Mouse (Mus musculus): ENCODE results near the gene Tbc1d17. TPM values are rescaled to one million over a fixed set of nuclear protein-coding genes. Genes with fewer than 3 reads are reported as not detected.

Tbc1d17 gene
- polyA plus RNA-seq, 1 experiment from 2014 or later: 59.1 TPM

- ChIA-PET CTCF (interaction anchor here (0.8 to 3.1 kb wide), 4 partner anchors 9 to 91 kb away, joined by 3 to 14 read pairs (median 4); no protein-coding TSS in a partner anchor), POLR2A (interaction anchor here (1.1 kb wide), 1 partner anchor 14 kb away, joined by 4 read pairs; no protein-coding TSS in a partner anchor)
- TF ChIP-seq CTCF (IDR thresholded peaks at IDR 0.05): no peak
- in situ Hi-C loops (cut with MboI; ENCODE audit: low pct_unique_long_range_greater_than_20kb): no loop called here
- H3K27me3 ChIP-seq: no peaks in the 10 kb centered on the region
- ATAC-seq: no peak
- DNase-seq (ENCODE audit: low read depth, low spot score): no peak
Measured at GRCm38 (mm10) chr7:44836423-44837053, 12.3 kb downstream of the Tbc1d17 start.

- DNase-seq (ENCODE audit: low read depth, low spot score) (no peak), ATAC-seq (no peak)
- POLR2A ChIA-PET: no interaction called here
- no peaks in the 10 kb centered on the region for H3K27me3 ChIP-seq
- in situ Hi-C loops (cut with MboI; ENCODE audit: low pct_unique_long_range_greater_than_20kb): no loop called here
- CTCF ChIA-PET: interaction anchor here (0.8 to 3.1 kb wide), 3 partner anchors 8 to 14 kb away, joined by 3 to 14 read pairs (median 4); no protein-coding TSS in a partner anchor
- TF ChIP-seq CTCF (IDR thresholded peaks at IDR 0.05): no peak
Measured at GRCm38 (mm10) chr7:44836016-44836404, 12.9 kb downstream of the Tbc1d17 start.

GRCm38 (mm10) chr7:44835373-44836015, 13.4 kb downstream of the Tbc1d17 start:
- in situ Hi-C loops (cut with MboI; ENCODE audit: low pct_unique_long_range_greater_than_20kb): no loop called here

GRCm38 (mm10) chr7:44832763-44833162, 16.1 kb downstream of the Tbc1d17 start:
- H3K27me3 ChIP-seq: no peaks in the 10 kb centered on the region
- POLR2A ChIA-PET: no interaction called here
- ATAC-seq: no peak
- in situ Hi-C loops (cut with MboI; ENCODE audit: low pct_unique_long_range_greater_than_20kb): no loop called here
- CTCF ChIA-PET: no interaction called here
- DNase-seq (ENCODE audit: low read depth, low spot score): no peak
- no peak for TF ChIP-seq CTCF (IDR thresholded peaks at IDR 0.05)

More at GRCm38 (mm10) chr7:44835373-44836015, 13.4 kb downstream of the Tbc1d17 start:
- no peak for TF ChIP-seq CTCF (IDR thresholded peaks at IDR 0.05)
- H3K27me3 ChIP-seq: no peaks in the 10 kb centered on the region
- POLR2A ChIA-PET: interaction anchor here (1.1 to 1.4 kb wide), 2 partner anchors 8 to 16 kb away, joined by 4 to 6 read pairs; no protein-coding TSS in a partner anchor
- CTCF ChIA-PET: interaction anchor here (1.1 to 3.1 kb wide), 2 partner anchors 10 to 13 kb away, joined by 4 to 14 read pairs; no protein-coding TSS in a partner anchor
- no peak for DNase-seq (ENCODE audit: low read depth, low spot score)
- no peak for ATAC-seq

- ATAC-seq (no peak), DNase-seq (ENCODE audit: low read depth, low spot score) (no peak)
- ChIA-PET POLR2A (no interaction called here), CTCF (interaction anchor here (1.6 to 3.6 kb wide), 3 partner anchors 11 to 15 kb away, joined by 4 to 21 read pairs (median 7); partner anchors contain the start of genes Atf5, Il4i1 and Nup62)
- no peaks in the 10 kb centered on the region for H3K27me3 ChIP-seq
- in situ Hi-C loops (cut with MboI; ENCODE audit: low pct_unique_long_range_greater_than_20kb): no loop called here
- TF ChIP-seq CTCF (IDR thresholded peaks at IDR 0.05): no peak
Measured at GRCm38 (mm10) chr7:44828706-44829105, 20.2 kb downstream of the Tbc1d17 start.

- in situ Hi-C loops (cut with MboI; ENCODE audit: low pct_unique_long_range_greater_than_20kb): no loop called here
- ChIA-PET POLR2A (interaction anchor here (1.0 to 1.9 kb wide), 3 partner anchors 12 to 104 kb away, joined by 3 to 11 read pairs (median 5); no protein-coding TSS in a partner anchor), CTCF (interaction anchor here (1.1 to 3.6 kb wide), 4 partner anchors 9 to 72 kb away, joined by 3 to 21 read pairs (median 5); partner anchors contain the start of genes Atf5, Il4i1 and Nup62)
- DNase-seq (ENCODE audit: low read depth, low spot score): no peak
- TF ChIP-seq CTCF (IDR thresholded peaks at IDR 0.05): no peak
- no peak for ATAC-seq
- H3K27me3 ChIP-seq: no peaks in the 10 kb centered on the region
Measured at GRCm38 (mm10) chr7:44826771-44827170, 22.1 kb downstream of the Tbc1d17 start.

GRCm38 (mm10) chr7:44824872-44825271, 24.0 kb downstream of the Tbc1d17 start:
- POLR2A ChIA-PET: no interaction called here
- DNase-seq (ENCODE audit: low read depth, low spot score): no peak
- no peaks in the 10 kb centered on the region for H3K27me3 ChIP-seq
- ATAC-seq: peak; percentile 72
- in situ Hi-C loops (cut with MboI; ENCODE audit: low pct_unique_long_range_greater_than_20kb): no loop called here
- TF ChIP-seq CTCF (IDR thresholded peaks at IDR 0.05): peak; percentile 78
- CTCF ChIA-PET: interaction anchor here (0.6 to 3.6 kb wide), 10 partner anchors 8 to 116 kb away, joined by 3 to 21 read pairs (median 6); partner anchors contain the start of genes Atf5, Il4i1 and Nup62

GRCm38 (mm10) chr7:44823409-44823808, 25.5 kb downstream of the Tbc1d17 start:
- no peak for TF ChIP-seq CTCF (IDR thresholded peaks at IDR 0.05)

GRCm38 (mm10) chr7:44821666-44822448, 27.0 kb downstream of the Tbc1d17 start:
- TF ChIP-seq CTCF (IDR thresholded peaks at IDR 0.05): no peak
- ATAC-seq: no peak
- no peaks in the 10 kb centered on the region for H3K27me3 ChIP-seq
- in situ Hi-C loops (cut with MboI; ENCODE audit: low pct_unique_long_range_greater_than_20kb): no loop called here
- CTCF ChIA-PET: interaction anchor here (1.5 to 1.8 kb wide), 2 partner anchors 13 to 14 kb away, joined by 3 to 4 read pairs; no protein-coding TSS in a partner anchor
- POLR2A ChIA-PET: interaction anchor here (0.6 kb wide), 1 partner anchor 1075 kb away, joined by 3 read pairs; the partner anchor contains the start of genes Syngr4 and Tmem143
- no peak for DNase-seq (ENCODE audit: low read depth, low spot score)

More at GRCm38 (mm10) chr7:44823409-44823808, 25.5 kb downstream of the Tbc1d17 start:
- H3K27me3 ChIP-seq: no peaks in the 10 kb centered on the region
- CTCF ChIA-PET: interaction anchor here (1.5 to 2.0 kb wide), 3 partner anchors 11 to 22 kb away, joined by 3 to 8 read pairs (median 6); no protein-coding TSS in a partner anchor
- no peak for DNase-seq (ENCODE audit: low read depth, low spot score)
- ATAC-seq: no peak
- in situ Hi-C loops (cut with MboI; ENCODE audit: low pct_unique_long_range_greater_than_20kb): no loop called here
- POLR2A ChIA-PET: no interaction called here

GRCm38 (mm10) chr7:44820525-44820924, 28.4 kb downstream of the Tbc1d17 start:
- no peak for DNase-seq (ENCODE audit: low read depth, low spot score)

More at GRCm38 (mm10) chr7:44820525-44820924, 28.4 kb downstream of the Tbc1d17 start:
- ChIA-PET POLR2A (no interaction called here), CTCF (no interaction called here)
- in situ Hi-C loops (cut with MboI; ENCODE audit: low pct_unique_long_range_greater_than_20kb): no loop called here
- TF ChIP-seq CTCF (IDR thresholded peaks at IDR 0.05): no peak
- no peaks in the 10 kb centered on the region for H3K27me3 ChIP-seq
- no peak for ATAC-seq
